Mouse (Mus musculus) midbrain, embryonic 12.5 days (tissue): ENCODE data around the gene Gatad2b. TPM values are rescaled to one million over a fixed set of nuclear protein-coding genes. Genes with fewer than 3 reads are reported as not detected.

Source experiments
- ATAC-seq: fragments of 200-750 bp; cut with Nextera tagmentation; 2 replicates; pipeline ENCODE4 v1.8.0; 2017; ENCODE audit warnings: low read depth, moderate TSS enrichment, moderate library complexity; ENCODE audit not compliant: low FRiP score
- H3K27ac ChIP-seq: fragments of 300-500 bp; sonication (generic); replicated peaks from 2 replicates; pipeline ENCODE4 v1.5.1; 2016; ENCODE audit warnings: mild to moderate bottlenecking
- H3K27me3 ChIP-seq: fragments of 300-500 bp; sonication (generic); 2 replicates; pipeline ENCODE4 v1.6.1; 2016; ENCODE audit warnings: mild to moderate bottlenecking
- H3K36me3 ChIP-seq: fragments of 300-500 bp; sonication (generic); 2 replicates; pipeline ENCODE4 v1.6.1; 2016
- H3K4me1 ChIP-seq: fragments of 300-500 bp; sonication (generic); 2 replicates; pipeline ENCODE4 v1.6.1; 2016
- H3K4me2 ChIP-seq: fragments of 300-500 bp; sonication (generic); replicated peaks from 2 replicates; pipeline ENCODE4 v1.6.1; 2016; ENCODE audit warnings: mild to moderate bottlenecking, moderate library complexity
- H3K4me3 ChIP-seq: fragments of 300-500 bp; sonication (generic); 2 replicates; pipeline ENCODE4 v1.5.1; 2016; ENCODE audit warnings: mild to moderate bottlenecking
- H3K9ac ChIP-seq: fragments of 300-500 bp; sonication (generic); replicated peaks from 2 replicates; pipeline ENCODE4 v1.6.1; 2016; ENCODE audit warnings: mild to moderate bottlenecking, moderate library complexity
- H3K9me3 ChIP-seq: fragments of 300-500 bp; sonication (generic); 2 replicates; pipeline ENCODE4 v1.6.1; 2016; ENCODE audit warnings: mild to moderate bottlenecking
- WGBS: fragments of 180-500 bp; shearing (Covaris S2); methylation state at CpG from one replicate; pipeline ENCODE4 v1.1.7; 2016; 5-methylcytosine and 5-hydroxymethylcytosine counted together
- polyA plus RNA-seq: library from polyadenylated mRNA; unstranded; fragments of >200 nt; fragmentation: Nextera tagmentation; extraction: Ambion mirVana; gene quantifications from 2 replicates; pipeline ENCODE4 v1.2.1, GENCODE M21; 2016

The Gatad2b gene
- polyA plus RNA-seq, 1 experiment from 2014 or later, result 15.9 TPM

- no peak for ATAC-seq
- Histone ChIP-seq H3K4me1 (peaks cover 14% of the 10 kb centered on the region), H3K9ac (no peak overlapping the region; the same call in 1 of the 2 replicates), H3K4me3 (no peak overlapping the region), H3K36me3 (peaks cover 34% of the 10 kb centered on the region), H3K4me2 (peak overlapping the region; percentile 92; the same call in 1 of the 2 replicates), H3K27ac (no peak overlapping the region), H3K27me3 (no peaks in the 10 kb centered on the region), H3K9me3 (no peaks in the 10 kb centered on the region)
- WGBS, result 87% methylated on average over 20 of the region's 20 CpGs
Measured at GRCm38 (mm10) chr3:90266901-90267775, 25.8 kb upstream of the Gatad2b start.

DNA sequence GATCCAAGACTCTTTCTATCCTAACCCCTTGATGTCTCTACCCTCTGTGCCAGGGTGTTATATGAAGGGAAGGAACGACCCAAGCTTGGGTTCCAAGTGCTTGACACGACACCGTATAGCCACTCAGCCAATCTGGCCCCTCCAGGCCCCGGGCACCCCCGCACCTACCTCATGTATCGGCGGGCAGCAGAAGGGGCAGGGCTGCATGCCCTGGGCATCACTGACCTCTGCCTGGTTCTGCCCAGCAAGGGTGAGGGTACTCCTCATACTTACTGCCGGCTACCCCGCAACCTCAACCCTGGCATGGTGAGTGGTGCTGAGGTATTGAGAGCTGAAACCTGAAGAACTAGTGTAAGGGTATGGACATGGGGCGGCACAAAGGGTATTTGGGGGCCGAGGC, 24.8 kb upstream of the Gatad2b start:
- Histone ChIP-seq H3K9ac (no peak overlapping the region), H3K27me3 (no peaks in the 10 kb centered on the region), H3K9me3 (no peaks in the 10 kb centered on the region), H3K4me2 (no peak overlapping the region), H3K27ac (no peak overlapping the region), H3K4me1 (peaks cover 14% of the 10 kb centered on the region), H3K4me3 (no peak overlapping the region), H3K36me3 (peaks cover 34% of the 10 kb centered on the region)
- WGBS, result 96% methylated on average over 11 of the region's 11 CpGs
- no peak for ATAC-seq

GRCm38 (mm10) chr3:90268971-90269370, 24.0 kb upstream of the Gatad2b start:
- WGBS, result 89% methylated on average over 16 of the region's 16 CpGs
- no peak for ATAC-seq
- H3K9ac ChIP-seq, result no peak overlapping the region

DNA sequence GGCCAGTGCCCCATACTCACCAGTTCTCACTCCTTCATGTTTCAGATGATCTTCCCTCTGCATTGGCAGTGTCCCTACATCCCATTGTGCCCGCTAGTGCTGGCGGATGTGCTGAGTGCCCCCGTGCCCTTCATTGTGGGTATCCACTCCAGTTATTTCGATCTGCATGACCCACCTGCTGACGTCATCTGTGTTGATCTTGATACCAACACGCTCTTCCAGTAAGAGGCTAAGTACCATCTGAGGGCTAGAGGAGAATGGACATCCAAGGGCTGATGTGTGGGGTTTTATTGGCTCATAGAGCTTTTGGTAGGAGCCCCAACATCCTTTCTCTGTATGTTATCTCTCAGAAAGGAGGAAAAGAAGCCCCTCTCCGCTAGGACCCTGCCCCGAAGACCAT, 22.2 kb upstream of the Gatad2b start:
- H3K4me2 ChIP-seq, result no peak overlapping the region
- peaks cover 43% of the 10 kb centered on the region for H3K36me3 ChIP-seq
- no peaks in the 10 kb centered on the region for H3K27me3 ChIP-seq
- no peak overlapping the region for H3K4me3 ChIP-seq
- H3K27ac ChIP-seq, result no peak overlapping the region
- WGBS, result 91% methylated on average over 8 of the region's 8 CpGs
- ATAC-seq, result no peak
- H3K9me3 ChIP-seq, result no peaks in the 10 kb centered on the region
- no peak overlapping the region for H3K9ac ChIP-seq
- H3K4me1 ChIP-seq, result peaks cover 10% of the 10 kb centered on the region

More at GRCm38 (mm10) chr3:90268971-90269370, 24.0 kb upstream of the Gatad2b start:
- no peaks in the 10 kb centered on the region for H3K9me3 ChIP-seq
- peaks cover 14% of the 10 kb centered on the region for H3K4me1 ChIP-seq
- no peak overlapping the region for H3K4me3 ChIP-seq
- no peak overlapping the region for H3K4me2 ChIP-seq
- peaks cover 34% of the 10 kb centered on the region for H3K36me3 ChIP-seq
- no peaks in the 10 kb centered on the region for H3K27me3 ChIP-seq
- H3K27ac ChIP-seq, result no peak overlapping the region

- Histone ChIP-seq H3K27me3 (no peaks in the 10 kb centered on the region), H3K9me3 (no peaks in the 10 kb centered on the region), H3K27ac (no peak overlapping the region), H3K4me2 (no peak overlapping the region), H3K4me3 (no peak overlapping the region), H3K4me1 (no peaks in the 10 kb centered on the region), H3K36me3 (peaks cover 51% of the 10 kb centered on the region), H3K9ac (no peak overlapping the region)
- WGBS, result 75% methylated on average over 9 of the region's 9 CpGs
- ATAC-seq, result no peak
Measured at GRCm38 (mm10) chr3:90272170-90272569, 20.8 kb upstream of the Gatad2b start.

- 92% methylated on average over 22 of the region's 22 CpGs for WGBS
- Histone ChIP-seq H3K27me3 (no peaks in the 10 kb centered on the region), H3K4me1 (no peaks in the 10 kb centered on the region), H3K36me3 (peaks cover 67% of the 10 kb centered on the region), H3K4me3 (no peak overlapping the region), H3K9ac (no peak overlapping the region), H3K27ac (no peak overlapping the region; the same call in 1 of the 2 replicates), H3K4me2 (no peak overlapping the region), H3K9me3 (no peaks in the 10 kb centered on the region)
- ATAC-seq, result no peak
Measured at GRCm38 (mm10) chr3:90273855-90274254, 19.1 kb upstream of the Gatad2b start.

GRCm38 (mm10) chr3:90275286-90275685, 17.7 kb upstream of the Gatad2b start:
- peaks cover 80% of the 10 kb centered on the region for H3K36me3 ChIP-seq
- ATAC-seq, result no peak
- H3K9me3 ChIP-seq, result no peaks in the 10 kb centered on the region
- WGBS, result 92% methylated on average over 11 of the region's 11 CpGs
- H3K4me2 ChIP-seq, result no peak overlapping the region
- no peak overlapping the region for H3K9ac ChIP-seq
- no peaks in the 10 kb centered on the region for H3K4me1 ChIP-seq
- no peak overlapping the region for H3K4me3 ChIP-seq
- H3K27me3 ChIP-seq, result no peaks in the 10 kb centered on the region
- no peak overlapping the region for H3K27ac ChIP-seq

DNA sequence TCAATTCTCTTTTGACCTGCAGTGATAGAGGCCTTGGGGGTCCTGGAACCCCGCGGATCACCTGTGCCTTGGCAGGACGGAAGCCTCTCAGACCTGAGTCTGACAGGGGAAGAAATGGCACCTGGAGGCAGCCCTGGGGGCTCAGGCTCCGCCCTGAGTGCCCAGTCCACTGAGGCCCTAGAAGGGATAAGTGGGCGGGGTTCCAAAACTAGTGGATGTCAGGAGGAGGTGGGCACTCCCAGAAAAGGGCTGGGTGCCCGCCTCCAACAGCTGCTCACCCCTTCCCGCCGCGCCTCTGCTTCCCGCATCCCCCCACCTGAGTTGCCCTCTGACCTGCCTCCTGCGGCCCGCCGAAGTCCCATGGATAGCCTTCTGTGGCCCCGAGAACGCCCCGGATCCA, 16.1 kb upstream of the Gatad2b start:
- WGBS, result 51% methylated on average over 14 of the region's 16 CpGs
- H3K9me3 ChIP-seq, result no peaks in the 10 kb centered on the region
- H3K27ac ChIP-seq, result no peak overlapping the region
- H3K36me3 ChIP-seq, result peaks cover 82% of the 10 kb centered on the region
- no peak overlapping the region for H3K4me2 ChIP-seq
- no peaks in the 10 kb centered on the region for H3K4me1 ChIP-seq
- no peak overlapping the region for H3K9ac ChIP-seq
- ATAC-seq, result no peak
- no peaks in the 10 kb centered on the region for H3K27me3 ChIP-seq
- H3K4me3 ChIP-seq, result no peak overlapping the region

DNA sequence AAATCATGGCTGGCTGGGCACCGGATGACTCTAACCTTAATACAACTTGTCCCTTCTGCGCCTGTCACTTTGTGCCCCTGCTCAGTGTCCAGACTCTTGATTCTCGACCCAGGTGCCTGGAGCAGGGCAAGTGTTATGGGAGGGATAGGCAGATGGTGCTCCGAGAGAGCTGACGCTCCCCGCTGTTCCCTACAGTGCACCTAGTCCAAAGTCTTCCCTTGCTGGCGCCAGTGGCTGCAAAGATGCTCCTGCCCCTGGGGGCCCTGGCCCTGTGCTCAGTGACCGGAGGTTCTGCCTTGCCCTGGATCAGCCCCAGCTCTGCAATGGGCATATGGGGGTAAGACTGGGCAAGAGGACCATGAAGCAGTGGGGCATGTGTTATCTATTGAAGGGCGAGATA, 15.2 kb upstream of the Gatad2b start:
- Histone ChIP-seq H3K27me3 (no peaks in the 10 kb centered on the region), H3K4me1 (no peaks in the 10 kb centered on the region), H3K27ac (no peak overlapping the region), H3K4me2 (no peak overlapping the region), H3K36me3 (peaks cover 73% of the 10 kb centered on the region), H3K9ac (no peak overlapping the region), H3K9me3 (no peaks in the 10 kb centered on the region), H3K4me3 (no peak overlapping the region)
- WGBS, result 96% methylated on average over 9 of the region's 9 CpGs
- ATAC-seq, result no peak

GRCm38 (mm10) chr3:90278211-90278610, 14.8 kb upstream of the Gatad2b start:
- 95% methylated on average over 10 of the region's 10 CpGs for WGBS
- H3K27me3 ChIP-seq, result no peaks in the 10 kb centered on the region
- no peak overlapping the region for H3K9ac ChIP-seq
- no peak for ATAC-seq
- H3K4me3 ChIP-seq, result no peak overlapping the region
- no peak overlapping the region for H3K4me2 ChIP-seq
- H3K36me3 ChIP-seq, result peaks cover 69% of the 10 kb centered on the region
- H3K9me3 ChIP-seq, result no peaks in the 10 kb centered on the region
- H3K27ac ChIP-seq, result no peak overlapping the region
- no peaks in the 10 kb centered on the region for H3K4me1 ChIP-seq

DNA sequence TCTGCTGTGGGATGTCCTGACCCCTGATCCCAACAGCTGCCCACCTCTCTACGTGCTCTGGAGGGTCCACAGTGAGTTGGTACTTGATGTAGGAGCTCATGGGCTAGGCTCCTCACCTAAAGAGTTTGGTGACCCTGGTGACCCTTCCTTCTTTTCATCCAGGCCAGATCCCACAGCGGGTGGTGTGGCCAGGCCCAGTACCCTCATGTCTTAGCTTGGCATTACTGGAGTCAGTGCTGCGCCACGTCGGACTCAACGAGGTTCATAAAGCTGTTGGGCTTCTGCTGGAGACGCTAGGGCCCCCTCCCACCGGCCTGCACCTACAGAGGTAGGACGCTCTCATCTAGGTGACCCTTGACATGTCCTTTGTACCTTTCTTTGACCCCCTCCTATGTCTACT, 13.8 kb upstream of the Gatad2b start:
- H3K9ac ChIP-seq, result no peak overlapping the region
- H3K4me2 ChIP-seq, result no peak overlapping the region
- no peak overlapping the region for H3K4me3 ChIP-seq
- H3K27ac ChIP-seq, result no peak overlapping the region
- H3K27me3 ChIP-seq, result no peaks in the 10 kb centered on the region
- H3K9me3 ChIP-seq, result no peaks in the 10 kb centered on the region
- H3K4me1 ChIP-seq, result no peaks in the 10 kb centered on the region
- H3K36me3 ChIP-seq, result peaks cover 58% of the 10 kb centered on the region
- ATAC-seq, result no peak
- WGBS, result 92% methylated on average over 9 of the region's 9 CpGs

DNA sequence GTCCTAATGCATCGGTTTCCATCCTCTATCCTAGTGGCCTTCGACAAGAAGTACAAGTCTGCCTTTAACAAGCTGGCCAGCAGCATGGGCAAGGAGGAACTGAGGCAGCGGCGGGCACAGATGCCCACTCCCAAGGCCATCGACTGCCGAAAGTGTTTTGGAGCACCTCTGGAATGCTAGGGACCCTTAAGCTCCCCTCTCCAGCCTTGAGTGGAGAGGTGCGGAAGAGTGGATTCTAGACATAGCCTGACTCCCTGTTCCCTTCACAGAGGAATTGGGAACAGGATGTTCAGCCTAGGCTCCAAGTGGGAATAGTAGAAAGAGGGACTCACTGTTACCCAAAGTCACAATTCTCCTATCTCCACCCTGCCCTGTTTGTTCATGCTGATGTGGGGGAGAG, 13.2 kb upstream of the Gatad2b start:
- no peaks in the 10 kb centered on the region for H3K9me3 ChIP-seq
- no peaks in the 10 kb centered on the region for H3K27me3 ChIP-seq
- H3K36me3 ChIP-seq, result peaks cover 57% of the 10 kb centered on the region
- WGBS, result 96% methylated on average over 7 of the region's 7 CpGs
- no peak overlapping the region for H3K27ac ChIP-seq
- ATAC-seq, result no peak
- H3K4me2 ChIP-seq, result no peak overlapping the region
- H3K4me3 ChIP-seq, result no peak overlapping the region
- H3K4me1 ChIP-seq, result no peaks in the 10 kb centered on the region
- no peak overlapping the region for H3K9ac ChIP-seq
